Mouse (Mus musculus) adrenal gland, postnatal 10 days (tissue): ENCODE results near the gene Ints6l. TPM values are rescaled to one million over a fixed set of nuclear protein-coding genes. Genes with fewer than 3 reads are reported as not detected.

Experiments used
- DNase-seq: peaks from one replicate; pipeline ENCODE4 v3.0.0; 2021; ENCODE audit warnings: mixed read lengths
- total RNA-seq, 2 experiments: library from RNA; stranded (reverse); gene quantifications; 2 replicates each; pipeline ENCODE4 v1.2.3; 2021

Gene Ints6l
- total RNA-seq, 2 experiments from 2014 or later: 22.7 to 27.8 TPM

- DNase-seq: peak; percentile 76
These were observed 76.6 kb downstream of the Ints6l start for GRCm38 (mm10) chrX:56531266-56531665.

- peak; percentile 13 for DNase-seq
These were observed 82.5 kb downstream of the Ints6l start for GRCm38 (mm10) chrX:56537162-56537561.

- DNase-seq: no peak
These were observed 94.8 kb downstream of the Ints6l start, which contains the start of gene Gm648 for GRCm38 (mm10) chrX:56549506-56549905. Gene Gm648 (minus strand): TSS chrX:56549606.

GRCm38 (mm10) chrX:56553584-56553983, 98.9 kb downstream of the Ints6l start:
- DNase-seq: no peak

Other genes with a start within 250 kb of the Ints6l start
- not detected for gene Gm773, start 242.0 kb upstream of the Ints6l start, total RNA-seq
- 1 to 10 TPM; 3.5 to 4.4 TPM for gene Zfp449, start 108.5 kb upstream of the Ints6l start, total RNA-seq
- gene Smim10l2a, start 80.3 kb upstream of the Ints6l start, total RNA-seq: 1 to 10 TPM; 1.2 to 1.8 TPM
- not detected for gene Gm2174, start 6.9 kb upstream of the Ints6l start, total RNA-seq
- not detected for gene Gm10477, start 69.9 kb downstream of the Ints6l start, total RNA-seq
- not detected for gene Gm648, start 94.7 kb downstream of the Ints6l start, total RNA-seq
- gene Mmgt1, start 143.2 kb downstream of the Ints6l start, total RNA-seq: 10 to 100 TPM; 24.2 to 26.9 TPM
- gene Slc9a6, start 154.9 kb downstream of the Ints6l start, total RNA-seq: 10 to 100 TPM; 22.3 to 22.5 TPM